Mouse (Mus musculus): ENCODE results near the gene Fbxw11. TPM values are rescaled to one million over a fixed set of nuclear protein-coding genes. Genes with fewer than 3 reads are reported as not detected.
"Not testable (repeated sequence)": the region's sequence is repeated elsewhere in the genome, so short reads cannot be mapped to it uniquely, and the experiment has no call there.

Fbxw11 gene
- polyA plus RNA-seq, 1 experiment, result 44.5 TPM

DNA sequence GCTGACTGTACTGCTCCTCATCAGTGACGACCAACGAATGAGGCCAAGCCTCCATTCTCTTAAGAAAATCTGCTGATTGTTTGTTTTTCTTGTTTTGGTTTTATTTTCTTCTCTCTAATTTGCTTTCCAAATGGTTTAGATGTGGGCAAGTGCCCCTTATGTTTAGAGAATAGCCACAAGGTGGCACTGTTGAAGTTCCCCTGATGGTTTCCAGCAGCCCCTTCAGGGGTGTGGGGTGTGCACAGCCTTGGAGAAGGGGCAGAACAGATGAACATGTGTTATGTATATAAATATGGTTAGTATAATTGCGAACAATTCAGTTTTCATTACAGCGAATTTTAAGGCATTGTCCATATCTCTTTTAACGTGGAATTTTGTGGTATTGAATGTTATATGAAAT is 71.7 kb downstream of the Fbxw11 start:
- Histone ChIP-seq H3K4me2 (ENCODE audit: low read depth) (no peak overlapping the region), H3ac (ENCODE audit: control insufficient read depth, insufficient read length) (no peak overlapping the region), H3K79me2 (ENCODE audit: control insufficient read depth, insufficient read depth) (peaks cover 67% of the 10 kb centered on the region), H3K27me3 (ENCODE audit: control insufficient read depth, insufficient read depth, insufficient read length) (no peaks in the 10 kb centered on the region), H3K4me3 (no peak overlapping the region), H3K36me3 (ENCODE audit: control insufficient read depth, insufficient read depth) (peaks cover 16% of the 10 kb centered on the region)
- TF ChIP-seq MYOD1 (IDR thresholded peaks at IDR 0.05; ENCODE audit: control insufficient read depth in 1 of 3, insufficient read length in 2 of 3, low read depth in 2 of 3) (no peak), REST (IDR thresholded peaks at IDR 0.05; ENCODE audit: insufficient read depth, insufficient read length) (no peak), USF1 (IDR thresholded peaks at IDR 0.05; ENCODE audit: low read depth) (no peak), E2F4 (IDR thresholded peaks at IDR 0.05; ENCODE audit: insufficient read depth) (no peak)

DNA sequence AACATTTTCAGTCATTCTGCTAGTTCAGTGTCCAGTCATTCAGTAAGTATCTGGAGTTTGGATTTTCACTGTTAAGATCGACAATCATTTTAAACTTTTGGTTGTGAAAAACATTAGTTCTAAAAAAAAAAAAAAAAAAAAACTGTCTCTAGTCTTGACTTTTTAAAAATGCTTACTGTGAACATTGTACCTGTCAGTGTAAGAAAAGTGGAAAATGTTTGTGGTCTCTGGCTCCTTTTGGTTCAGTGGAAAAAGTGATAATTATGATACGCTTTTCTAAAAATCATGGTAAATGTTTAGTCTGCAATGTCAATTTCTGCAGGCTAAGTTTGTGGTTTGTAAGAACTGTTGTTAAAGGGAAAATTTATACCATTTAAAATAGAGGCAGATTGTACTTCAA is 72.4 kb downstream of the Fbxw11 start:
- H3K27me3 ChIP-seq (ENCODE audit: control insufficient read depth, insufficient read depth, insufficient read length), result no peaks in the 10 kb centered on the region
- peaks cover 67% of the 10 kb centered on the region for H3K79me2 ChIP-seq (ENCODE audit: control insufficient read depth, insufficient read depth)
- peaks cover 16% of the 10 kb centered on the region for H3K36me3 ChIP-seq (ENCODE audit: control insufficient read depth, insufficient read depth)
- no peak for TF ChIP-seq POLR2AphosphoS2 (IDR thresholded peaks at IDR 0.05; ENCODE audit: insufficient read length, low read depth)
- TF ChIP-seq TCF3 (IDR thresholded peaks at IDR 0.05; ENCODE audit: insufficient read length, low read depth), result no peak
- no peak for TF ChIP-seq POLR2A (IDR thresholded peaks at IDR 0.05; ENCODE audit: insufficient read length, low read depth)
- TF ChIP-seq CEBPB (IDR thresholded peaks at IDR 0.05; ENCODE audit: insufficient read depth, poor library complexity, severe bottlenecking), result no peak
- TF ChIP-seq REST (IDR thresholded peaks at IDR 0.05; ENCODE audit: insufficient read depth, insufficient read length), result no peak
- TF ChIP-seq SRF (IDR thresholded peaks at IDR 0.05; ENCODE audit: control insufficient read depth, insufficient read length, low read depth), result no peak
- no peak overlapping the region for H3ac ChIP-seq (ENCODE audit: control insufficient read depth, insufficient read length)
- H3K4me3 ChIP-seq, result no peak overlapping the region
- H3K4me2 ChIP-seq (ENCODE audit: low read depth), result no peak overlapping the region

DNA sequence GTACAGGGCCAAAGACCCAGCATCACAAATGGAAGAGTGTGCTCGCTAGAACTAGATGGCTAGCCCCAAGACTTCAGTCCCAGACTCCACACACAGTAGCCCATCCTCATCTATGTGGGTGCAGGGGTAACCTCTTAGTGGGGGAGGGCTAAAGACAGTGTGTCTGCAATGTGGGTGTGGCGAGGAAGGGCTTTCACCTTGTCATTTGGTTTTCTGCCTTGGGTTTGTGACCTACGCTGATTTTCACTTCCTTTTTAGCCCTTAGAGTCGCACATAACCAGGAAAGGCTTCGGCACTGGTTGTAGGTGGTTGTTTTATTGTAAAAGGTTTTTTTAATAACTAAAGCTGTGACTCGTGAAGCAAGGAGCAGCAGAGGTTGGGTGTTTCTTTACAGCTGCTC is 73.0 kb downstream of the Fbxw11 start:
- Histone ChIP-seq H3K27me3 (ENCODE audit: control insufficient read depth, insufficient read depth, insufficient read length) (no peaks in the 10 kb centered on the region), H3K4me3 (no peak overlapping the region), H3K79me2 (ENCODE audit: control insufficient read depth, insufficient read depth) (peaks cover 61% of the 10 kb centered on the region), H3ac (ENCODE audit: control insufficient read depth, insufficient read length) (no peak overlapping the region), H3K4me2 (ENCODE audit: low read depth) (no peak overlapping the region), H3K36me3 (ENCODE audit: control insufficient read depth, insufficient read depth) (peaks cover 16% of the 10 kb centered on the region)
- TF ChIP-seq TCF12 (IDR thresholded peaks at IDR 0.05; ENCODE audit: insufficient read depth, poor library complexity, severe bottlenecking) (no peak), POLR2A (IDR thresholded peaks at IDR 0.05; ENCODE audit: insufficient read length, low read depth) (no peak), TCF3 (IDR thresholded peaks at IDR 0.05; ENCODE audit: insufficient read length, low read depth) (no peak), POLR2AphosphoS2 (IDR thresholded peaks at IDR 0.05; ENCODE audit: insufficient read length, low read depth) (no peak), MYOG (IDR thresholded peaks at IDR 0.05; ENCODE audit: control insufficient read depth in 1 of 3, insufficient read depth in 1 of 3, insufficient read length in 2 of 3, low read depth in 2 of 3) (no peak), MYOD1 (IDR thresholded peaks at IDR 0.05; ENCODE audit: control insufficient read depth in 1 of 3, insufficient read length in 2 of 3, low read depth in 2 of 3) (no peak), CEBPB (IDR thresholded peaks at IDR 0.05; ENCODE audit: insufficient read depth, poor library complexity, severe bottlenecking) (no peak), MAX (IDR thresholded peaks at IDR 0.05; ENCODE audit: low read depth) (no peak), E2F4 (IDR thresholded peaks at IDR 0.05; ENCODE audit: insufficient read depth) (no peak), USF1 (IDR thresholded peaks at IDR 0.05; ENCODE audit: low read depth) (no peak), REST (IDR thresholded peaks at IDR 0.05; ENCODE audit: insufficient read depth, insufficient read length) (no peak), SRF (IDR thresholded peaks at IDR 0.05; ENCODE audit: control insufficient read depth, insufficient read length, low read depth) (no peak)

DNA sequence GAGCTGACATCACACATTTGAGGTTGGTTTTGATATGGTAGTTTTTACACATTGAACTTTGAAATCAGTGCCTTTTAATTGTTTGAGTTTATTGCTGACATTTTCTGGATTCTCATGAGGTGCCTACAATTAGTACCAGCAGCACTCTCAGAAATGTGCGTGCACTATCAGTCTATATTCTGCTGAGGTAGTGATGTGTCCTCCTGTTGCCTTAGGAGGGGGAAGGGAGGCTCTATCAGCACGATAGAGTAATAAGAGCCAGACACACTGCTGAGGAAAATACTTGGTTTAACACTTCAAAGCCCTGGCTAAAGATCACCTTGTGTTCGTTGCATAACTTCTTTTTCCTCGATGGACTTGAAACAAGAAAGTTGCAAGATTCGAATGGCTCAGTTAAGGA is 73.4 kb downstream of the Fbxw11 start:
- Histone ChIP-seq H3ac (ENCODE audit: control insufficient read depth, insufficient read length) (no peak overlapping the region), H3K27me3 (ENCODE audit: control insufficient read depth, insufficient read depth, insufficient read length) (no peaks in the 10 kb centered on the region), H3K4me2 (ENCODE audit: low read depth) (no peak overlapping the region), H3K36me3 (ENCODE audit: control insufficient read depth, insufficient read depth) (peaks cover 16% of the 10 kb centered on the region), H3K4me3 (no peak overlapping the region), H3K79me2 (ENCODE audit: control insufficient read depth, insufficient read depth) (peaks cover 57% of the 10 kb centered on the region)
- TF ChIP-seq TCF3 (IDR thresholded peaks at IDR 0.05; ENCODE audit: insufficient read length, low read depth), result no peak
- TF ChIP-seq CEBPB (IDR thresholded peaks at IDR 0.05; ENCODE audit: insufficient read depth, poor library complexity, severe bottlenecking), result no peak
- TF ChIP-seq TCF12 (IDR thresholded peaks at IDR 0.05; ENCODE audit: insufficient read depth, poor library complexity, severe bottlenecking), result no peak
- no peak for TF ChIP-seq USF1 (IDR thresholded peaks at IDR 0.05; ENCODE audit: low read depth)
- TF ChIP-seq MYOG (IDR thresholded peaks at IDR 0.05; ENCODE audit: control insufficient read depth in 1 of 3, insufficient read depth in 1 of 3, insufficient read length in 2 of 3, low read depth in 2 of 3), result no peak
- no peak for TF ChIP-seq MAX (IDR thresholded peaks at IDR 0.05; ENCODE audit: low read depth)
- no peak for TF ChIP-seq REST (IDR thresholded peaks at IDR 0.05; ENCODE audit: insufficient read depth, insufficient read length)
- no peak for TF ChIP-seq MYOD1 (IDR thresholded peaks at IDR 0.05; ENCODE audit: control insufficient read depth in 1 of 3, insufficient read length in 2 of 3, low read depth in 2 of 3)
- TF ChIP-seq POLR2A (IDR thresholded peaks at IDR 0.05; ENCODE audit: insufficient read length, low read depth), result no peak
- TF ChIP-seq POLR2AphosphoS2 (IDR thresholded peaks at IDR 0.05; ENCODE audit: insufficient read length, low read depth), result no peak

DNA sequence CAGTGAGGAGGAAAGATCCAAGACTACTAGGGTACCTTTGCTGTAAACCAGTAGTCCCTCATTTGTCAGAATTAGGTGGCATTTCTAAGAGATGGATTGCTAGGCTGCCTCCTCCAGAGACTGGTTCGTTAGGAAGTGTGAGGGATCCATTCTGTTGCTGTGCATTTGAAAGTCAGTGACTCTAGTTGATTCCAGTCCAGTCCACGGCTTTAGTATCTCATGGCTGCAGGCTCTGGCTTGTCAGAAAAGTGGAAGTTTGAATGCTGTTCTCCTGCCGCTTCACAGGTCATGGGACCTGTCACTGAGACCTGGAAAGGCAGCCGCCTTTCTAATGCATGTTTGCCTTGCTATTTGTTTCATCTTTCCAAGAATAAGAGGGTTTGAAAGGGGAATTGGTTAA is 74.4 kb downstream of the Fbxw11 start:
- Histone ChIP-seq H3K79me2 (ENCODE audit: control insufficient read depth, insufficient read depth) (peaks cover 57% of the 10 kb centered on the region), H3K36me3 (ENCODE audit: control insufficient read depth, insufficient read depth) (peaks cover 9% of the 10 kb centered on the region), H3K27me3 (ENCODE audit: control insufficient read depth, insufficient read depth, insufficient read length) (no peaks in the 10 kb centered on the region), H3K4me2 (ENCODE audit: low read depth) (peak overlapping the region; percentile 19), H3ac (ENCODE audit: control insufficient read depth, insufficient read length) (no peak overlapping the region), H3K4me3 (no peak overlapping the region)
- no peak for TF ChIP-seq MYOD1 (IDR thresholded peaks at IDR 0.05; ENCODE audit: control insufficient read depth in 1 of 3, insufficient read length in 2 of 3, low read depth in 2 of 3)
- no peak for TF ChIP-seq E2F4 (IDR thresholded peaks at IDR 0.05; ENCODE audit: insufficient read depth)
- TF ChIP-seq TCF12 (IDR thresholded peaks at IDR 0.05; ENCODE audit: insufficient read depth, poor library complexity, severe bottlenecking), result no peak
- no peak for TF ChIP-seq MAX (IDR thresholded peaks at IDR 0.05; ENCODE audit: low read depth)

DNA sequence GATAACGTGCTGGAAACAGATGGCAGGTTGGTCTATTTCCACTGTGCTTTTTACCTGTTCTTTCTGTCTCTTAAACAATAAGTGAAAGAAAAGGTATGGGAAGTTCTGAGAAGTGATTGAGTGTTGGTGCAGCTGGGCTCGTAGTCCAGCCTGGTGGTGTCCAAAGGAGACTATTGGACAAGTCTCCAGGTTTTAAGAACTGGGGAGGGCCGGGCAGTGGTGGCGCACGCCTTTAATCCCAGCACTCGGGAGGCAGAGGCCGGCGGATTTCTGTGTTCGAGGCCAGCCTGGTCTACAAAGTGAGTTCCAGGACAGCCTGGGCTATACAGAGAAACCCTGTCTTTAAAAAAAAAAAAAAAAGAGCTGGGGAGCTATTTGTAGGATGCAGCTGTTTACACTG is 75.2 kb downstream of the Fbxw11 start:
- not testable (repeated sequence) for H3K4me2 ChIP-seq (ENCODE audit: low read depth); H3K27me3 ChIP-seq (ENCODE audit: control insufficient read depth, insufficient read depth, insufficient read length); H3ac ChIP-seq (ENCODE audit: control insufficient read depth, insufficient read length); H3K4me3 ChIP-seq; H3K36me3 ChIP-seq (ENCODE audit: control insufficient read depth, insufficient read depth)
- H3K79me2 ChIP-seq (ENCODE audit: control insufficient read depth, insufficient read depth), result peaks cover 57% of the 10 kb centered on the region
